Mouse (Mus musculus) midbrain, embryonic 14.5 days (tissue): ENCODE results near the gene Cxcl9. TPM values are rescaled to one million over a fixed set of nuclear protein-coding genes. Genes with fewer than 3 reads are reported as not detected.
"Not testable (repeated sequence)": the region's sequence is repeated elsewhere in the genome, so short reads cannot be mapped to it uniquely, and the experiment has no call there.

ENCODE experiments used
- ATAC-seq: fragments of 200-750 bp; cut with Nextera tagmentation; 2 replicates; pipeline ENCODE4 v1.8.0; 2017; ENCODE audit warnings: moderate number of reproducible peaks, moderate library complexity; ENCODE audit not compliant: low FRiP score, low TSS enrichment
- DNase-seq: peaks from one replicate; pipeline ENCODE4 v3.0.0-alpha.2; 2015
- H3K27ac ChIP-seq: fragments of 300-500 bp; sonication (generic); replicated peaks from 2 replicates; pipeline ENCODE4 v1.5.1; 2014; ENCODE audit warnings: mild to moderate bottlenecking, low read depth, low read length, moderate library complexity
- H3K27me3 ChIP-seq: fragments of 300-500 bp; sonication (generic); 2 replicates; pipeline ENCODE4 v1.6.1; 2014; ENCODE audit warnings: low read length, control low read depth, mixed read lengths; ENCODE audit not compliant: control insufficient read depth, insufficient read depth
- H3K36me3 ChIP-seq: fragments of 300-500 bp; sonication (generic); 2 replicates; pipeline ENCODE4 v1.6.1; 2014; ENCODE audit warnings: low read length, control low read depth; ENCODE audit not compliant: control insufficient read depth, insufficient read depth
- H3K4me1 ChIP-seq: fragments of 300-500 bp; sonication (generic); 2 replicates; pipeline ENCODE4 v1.6.1; 2014; ENCODE audit warnings: mild to moderate bottlenecking, antibody characterized with exemption, low read length, control low read depth; ENCODE audit not compliant: control insufficient read depth, insufficient read depth
- H3K4me2 ChIP-seq: fragments of 300-500 bp; sonication (generic); 2 replicates; pipeline ENCODE4 v1.6.1; 2014; ENCODE audit warnings: mild to moderate bottlenecking, low read length, moderate library complexity
- H3K4me3 ChIP-seq: fragments of 300-500 bp; sonication (generic); replicated peaks from 2 replicates; pipeline ENCODE4 v1.5.1; 2014; ENCODE audit warnings: low read depth, low read length
- H3K9ac ChIP-seq: fragments of 300-500 bp; sonication (generic); replicated peaks from 2 replicates; pipeline ENCODE4 v1.6.1; 2014; ENCODE audit warnings: mild to moderate bottlenecking, low read length, moderate library complexity
- H3K9me3 ChIP-seq: fragments of 300-500 bp; sonication (generic); 2 replicates; pipeline ENCODE4 v1.6.1; 2016; ENCODE audit warnings: low read length, control low read depth, mixed read lengths; ENCODE audit not compliant: control insufficient read depth
- WGBS: fragments of 180-500 bp; shearing (Covaris S2); extraction: QIAGEN DNeasy Blood & Tissue Kit; methylation state at CpG from one replicate; pipeline ENCODE4 v1.1.7; 2014; 5-methylcytosine and 5-hydroxymethylcytosine counted together
- polyA plus RNA-seq: library from polyadenylated mRNA; unstranded; fragments of >200 nt; fragmentation: Nextera tagmentation; extraction: Ambion mirVana; gene quantifications from 2 replicates; pipeline ENCODE4 v1.2.1, GENCODE M21; 2014

The Cxcl9 gene
- polyA plus RNA-seq, 1 experiment from 2014 or later: not detected

GRCm38 (mm10) chr5:92353517-92353916 is 25.6 kb upstream of the Cxcl9 start:
- no peak overlapping the region for H3K4me2 ChIP-seq
- no peak overlapping the region for H3K27ac ChIP-seq
- 0 out of 2 replicates have a peak, but pooled peaks cover 3% of the 10 kb centered on the region for H3K4me1 ChIP-seq
- H3K4me3 ChIP-seq: no peak overlapping the region
- H3K9me3 ChIP-seq: no peaks in the 10 kb centered on the region
- H3K36me3 ChIP-seq: no peaks in the 10 kb centered on the region
- ATAC-seq: no peak
- no peak overlapping the region for H3K9ac ChIP-seq
- DNase-seq: peak; percentile 18
- H3K27me3 ChIP-seq: peaks cover 3% of the 10 kb centered on the region; the same call in 1 of the 2 replicates
- WGBS: 63% methylated on average over 11 of the region's 11 CpGs

DNA sequence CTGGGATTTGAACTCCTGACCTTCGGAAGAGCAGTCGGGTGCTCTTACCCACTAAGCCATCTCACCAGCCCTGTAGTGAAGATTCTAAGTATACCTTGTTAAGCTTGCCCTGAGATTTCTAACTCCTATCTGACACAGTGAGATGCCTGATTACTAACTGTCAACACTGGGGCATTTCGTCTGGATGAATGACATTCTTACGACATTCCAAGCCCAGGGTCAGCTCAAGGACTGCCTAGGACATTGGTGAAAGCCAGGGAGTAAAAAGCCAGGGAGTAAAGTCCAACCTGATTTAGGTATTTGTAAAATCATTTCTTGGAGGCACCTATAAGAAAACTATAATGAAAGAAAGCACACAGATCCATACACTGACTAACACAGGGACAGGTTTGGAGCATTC is 24.8 kb upstream of the Cxcl9 start:
- ATAC-seq, DNase-seq, H3K27me3 ChIP-seq, H3K27ac ChIP-seq, H3K9ac ChIP-seq, H3K4me3 ChIP-seq, H3K4me2 ChIP-seq, H3K9me3 ChIP-seq, H3K36me3 ChIP-seq, H3K4me1 ChIP-seq: not testable (repeated sequence)
- WGBS: 85% methylated on average over 4 of the region's 4 CpGs

DNA sequence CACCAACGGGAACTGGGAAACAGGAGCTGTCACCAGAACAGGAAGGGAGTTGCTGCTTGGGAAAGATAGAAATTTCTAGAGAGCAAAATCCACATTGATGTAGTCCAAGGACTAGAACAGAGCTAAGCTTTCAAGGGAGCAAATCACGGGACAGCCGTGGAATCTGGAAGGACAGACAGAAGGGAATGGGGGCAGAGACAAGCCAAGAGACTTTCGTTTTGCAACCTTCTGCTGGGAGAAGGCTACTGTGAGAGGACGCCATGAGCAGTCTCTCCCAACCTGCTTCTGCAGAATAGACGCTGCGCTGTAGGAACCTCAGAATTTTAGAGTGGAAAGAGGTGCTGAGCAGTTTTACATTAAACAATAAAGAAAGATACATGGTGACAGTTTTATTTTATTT is 21.9 kb upstream of the Cxcl9 start:
- WGBS: 85% methylated on average over 7 of the region's 7 CpGs
- no peak for ATAC-seq
- no peak overlapping the region for H3K4me3 ChIP-seq
- peaks cover 3% of the 10 kb centered on the region; the same call in 1 of the 2 replicates for H3K27me3 ChIP-seq
- H3K4me2 ChIP-seq: no peak overlapping the region
- H3K27ac ChIP-seq: no peak overlapping the region
- H3K36me3 ChIP-seq: no peaks in the 10 kb centered on the region
- no peaks in the 10 kb centered on the region for H3K9me3 ChIP-seq
- no peak overlapping the region for H3K9ac ChIP-seq
- DNase-seq: no peak
- H3K4me1 ChIP-seq: 0 out of 2 replicates have a peak, but pooled peaks cover 3% of the 10 kb centered on the region

DNA sequence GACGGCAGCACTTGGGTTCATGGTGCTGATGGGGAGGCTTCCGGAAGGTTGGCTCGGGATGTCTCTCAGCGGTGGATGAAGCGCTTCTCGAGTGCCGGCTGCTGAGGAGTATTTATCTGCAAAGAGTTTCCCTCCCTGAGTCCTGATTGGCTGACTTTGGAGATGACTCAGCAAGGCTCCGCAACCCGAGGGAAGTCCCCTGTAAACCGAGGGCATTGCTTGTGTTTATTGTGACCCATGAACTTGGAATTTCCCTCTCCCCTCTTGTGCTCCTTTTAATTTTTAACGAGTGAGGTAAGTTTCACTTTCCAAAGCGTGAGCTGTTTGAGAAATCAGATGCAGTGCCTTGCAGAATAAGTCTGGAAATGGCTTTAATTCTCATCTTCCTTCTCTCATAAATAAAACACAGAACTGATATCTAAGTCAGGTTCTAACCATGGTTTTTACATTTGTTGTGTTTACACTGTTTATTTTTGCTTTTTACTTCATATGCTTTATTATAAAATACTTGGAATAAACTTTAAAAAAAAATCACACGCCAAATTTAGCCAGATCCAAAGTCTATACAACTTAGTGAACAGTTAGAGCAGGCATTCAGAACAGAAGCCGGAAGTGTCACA is 21.0 kb upstream of the Cxcl9 start, which contains the start of gene Cxcl10:
Gene Cxcl10, minus strand, starts transcription at position 96 of the 620 bp plus-strand sequence.
- WGBS: 24% methylated on average over 14 of the region's 14 CpGs
- H3K4me2 ChIP-seq: peak within 1 kb of the TSS; percentile 48
- no peaks in the 10 kb centered on the region for H3K36me3 ChIP-seq
- H3K27ac ChIP-seq: no peak within 1 kb of the TSS
- ATAC-seq (no peak), DNase-seq (peak; percentile 62)
- H3K9ac ChIP-seq: no peak within 1 kb of the TSS
- 0 out of 2 replicates have a peak within 1 kb of the TSS, but pooled peaks have one; percentile 19 for H3K4me3 ChIP-seq
- 0 out of 2 replicates have a peak, but pooled peaks cover 3% of the 10 kb centered on the region for H3K4me1 ChIP-seq
- peaks cover 3% of the 10 kb centered on the region; the same call in 1 of the 2 replicates for H3K27me3 ChIP-seq
- H3K9me3 ChIP-seq: no peaks in the 10 kb centered on the region

- Histone ChIP-seq H3K4me2 (no peak overlapping the region), H3K4me3 (no peak overlapping the region), H3K36me3 (no peaks in the 10 kb centered on the region), H3K27ac (no peak overlapping the region), H3K4me1 (0 out of 2 replicates have a peak, but pooled peaks cover 3% of the 10 kb centered on the region), H3K27me3 (peaks cover 3% of the 10 kb centered on the region; the same call in 1 of the 2 replicates), H3K9ac (no peak overlapping the region), H3K9me3 (no peaks in the 10 kb centered on the region)
- no peak for ATAC-seq
- DNase-seq: no peak
- 86% methylated on average over 8 of the region's 8 CpGs for WGBS
These were observed 17.1 kb upstream of the Cxcl9 start for GRCm38 (mm10) chr5:92345006-92345405.

DNA sequence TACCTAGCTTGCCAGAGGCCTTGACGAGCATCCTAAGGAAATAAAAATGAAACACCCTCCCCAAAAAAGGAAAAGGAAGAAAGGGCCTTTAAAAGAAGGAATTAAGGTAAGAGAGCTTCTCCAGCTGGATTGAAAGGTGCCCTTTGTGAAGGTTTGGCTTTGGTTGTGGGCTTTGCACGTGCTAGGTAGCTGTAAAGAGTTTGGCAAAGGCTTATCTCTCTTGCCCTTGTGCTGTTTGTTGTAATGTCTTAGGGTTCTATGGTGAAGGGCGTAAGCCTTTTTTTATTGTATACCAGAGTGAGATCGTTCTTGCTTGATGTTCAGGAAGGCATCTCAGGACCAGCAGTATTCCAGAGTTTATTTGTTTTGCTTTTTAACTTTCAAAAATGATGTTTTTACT is 12.7 kb upstream of the Cxcl9 start:
- WGBS: 79% methylated on average over 4 of the region's 4 CpGs
- no peak overlapping the region for H3K4me3 ChIP-seq
- no peak overlapping the region for H3K27ac ChIP-seq
- no peaks in the 10 kb centered on the region for H3K36me3 ChIP-seq
- no peaks in the 10 kb centered on the region for H3K9me3 ChIP-seq
- H3K27me3 ChIP-seq: no peaks in the 10 kb centered on the region
- no peak overlapping the region for H3K4me2 ChIP-seq
- H3K4me1 ChIP-seq: no peaks in the 10 kb centered on the region
- no peak for ATAC-seq
- DNase-seq: no peak
- no peak overlapping the region for H3K9ac ChIP-seq

- no peaks in the 10 kb centered on the region for H3K4me1 ChIP-seq
- H3K27ac ChIP-seq: no peak overlapping the region
- H3K4me2 ChIP-seq: no peak overlapping the region
- 81% methylated on average over 3 of the region's 3 CpGs for WGBS
- no peak overlapping the region for H3K9ac ChIP-seq
- no peaks in the 10 kb centered on the region for H3K9me3 ChIP-seq
- H3K4me3 ChIP-seq: no peak overlapping the region
- no peaks in the 10 kb centered on the region for H3K36me3 ChIP-seq
- DNase-seq: no peak
- ATAC-seq: no peak
- no peaks in the 10 kb centered on the region for H3K27me3 ChIP-seq
These were observed 8.9 kb upstream of the Cxcl9 start for GRCm38 (mm10) chr5:92336743-92337142.

DNA sequence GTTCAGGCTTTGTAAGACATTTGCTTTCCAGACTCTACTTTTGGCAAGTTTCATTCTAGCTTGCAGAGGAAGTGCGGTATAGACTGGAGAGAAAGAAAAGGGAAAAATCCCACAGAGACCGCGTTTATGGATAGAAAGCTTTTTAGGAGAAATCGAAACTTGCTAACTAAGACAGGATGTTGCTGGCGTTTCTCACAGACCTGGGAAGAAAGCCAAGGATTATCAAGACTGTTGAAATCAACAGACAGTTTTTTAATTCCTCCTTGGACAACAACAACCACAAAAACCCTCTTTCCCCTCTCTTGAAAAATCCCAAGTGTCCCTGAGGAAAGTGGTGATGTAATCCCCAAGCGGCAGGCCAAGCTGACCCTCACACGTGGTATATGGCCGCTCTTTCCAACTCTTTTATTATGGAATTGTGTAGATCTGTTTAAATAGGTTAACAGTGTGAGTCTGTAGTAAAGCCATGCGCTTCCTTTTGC is 4.5 kb upstream of the Cxcl9 start:
- ATAC-seq (no peak), DNase-seq (peak; percentile 7)
- no peak overlapping the region for H3K4me3 ChIP-seq
- H3K27ac ChIP-seq: no peak overlapping the region
- H3K4me2 ChIP-seq: no peak overlapping the region
- no peaks in the 10 kb centered on the region for H3K9me3 ChIP-seq
- H3K36me3 ChIP-seq: no peaks in the 10 kb centered on the region
- H3K4me1 ChIP-seq: no peaks in the 10 kb centered on the region
- no peaks in the 10 kb centered on the region for H3K27me3 ChIP-seq
- no peak overlapping the region for H3K9ac ChIP-seq
- 74% methylated on average over 9 of the region's 9 CpGs for WGBS
